In the genomic region with DNA sequence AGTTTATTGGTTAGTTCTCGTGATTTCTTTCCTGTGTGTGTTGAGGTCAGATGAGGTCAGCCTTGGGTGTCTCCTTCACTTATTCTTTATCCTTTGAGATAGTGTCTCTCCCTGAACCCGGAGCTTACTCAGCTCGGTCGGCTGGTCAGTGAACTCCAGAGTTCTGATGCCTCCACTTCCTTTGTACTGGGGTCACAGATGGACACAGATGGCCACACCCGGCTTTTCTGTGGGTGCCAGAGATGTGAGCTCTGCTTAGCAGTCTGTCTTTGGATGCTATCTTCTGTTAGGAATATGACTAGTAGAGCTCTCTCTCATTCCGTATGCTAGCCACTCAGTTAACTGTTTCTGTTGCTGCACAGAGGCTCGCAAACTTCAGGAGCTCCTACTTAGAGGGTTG, we compare ENCODE assay signal across 17 mouse cellular contexts.
"Had no signal": no experiment of that assay in that cellular context is flagged by ENCODE, and none has a peak within 500 bp of the region (broad histone marks: within the 10 kb centered on the region; RNA-seq: fewer than 3 reads in every experiment).

No protein-coding gene starts in this region.

- H3K27ac ChIP-seq: midbrain, embryonic 10.5 days; midbrain, embryonic 12.5 days; neural tube, embryonic 13.5 days; neural tube, embryonic 15.5 days had no signal

- H3K4me1 ChIP-seq: midbrain, embryonic 12.5 days had no signal

- DNase-seq: lung, adult 18-20 months; lung, embryonic 14.5 days; lung, postnatal 10 days; midbrain, embryonic 14.5 days; retina, postnatal 1 day; right cerebral cortex, adult 18-20 months; right cerebral cortex, postnatal 25 days; right cerebral cortex, postnatal 4 days; spleen, adult 18-20 months; thymus, adult 18-20 months; thymus, postnatal 14 days; thymus, postnatal 36 days had no signal

- H3K36me3 ChIP-seq: midbrain, embryonic 12.5 days; neural tube, embryonic 13.5 days; neural tube, embryonic 15.5 days had no signal

- H3K9ac ChIP-seq: lung, embryonic 14.5 days; midbrain, embryonic 12.5 days; neural tube, embryonic 13.5 days; neural tube, embryonic 15.5 days had no signal

- H3K4me3 ChIP-seq: midbrain, embryonic 10.5 days; midbrain, embryonic 12.5 days; myocyte; neural tube, embryonic 13.5 days; neural tube, embryonic 15.5 days had no signal

- H3K27me3 ChIP-seq: midbrain, embryonic 12.5 days; neural tube, embryonic 13.5 days; neural tube, embryonic 15.5 days had no signal
